Mouse (Mus musculus) heart, embryonic 12.5 days (tissue): Measurements from ENCODE around the gene AI593442. TPM values are rescaled to one million over a fixed set of nuclear protein-coding genes. Genes with fewer than 3 reads are reported as not detected.

Source experiments
- ATAC-seq: fragments of 200-750 bp; cut with Nextera tagmentation; 2 replicates; pipeline ENCODE4 v1.8.0; 2017; ENCODE audit warnings: moderate TSS enrichment, moderate library complexity; ENCODE audit not compliant: insufficient number of reproducible peaks, low FRiP score
- H3K27ac ChIP-seq: fragments of 300-500 bp; sonication (generic); 2 replicates; pipeline ENCODE4 v1.5.1; 2016; ENCODE audit warnings: mild to moderate bottlenecking, moderate library complexity; ENCODE audit not compliant: poor library complexity, severe bottlenecking
- H3K27me3 ChIP-seq: fragments of 300-500 bp; sonication (generic); replicated peaks from 2 replicates; pipeline ENCODE4 v1.6.1; 2016; ENCODE audit warnings: mild to moderate bottlenecking, moderate library complexity
- H3K36me3 ChIP-seq: fragments of 300-500 bp; sonication (generic); 2 replicates; pipeline ENCODE4 v1.6.1; 2016; ENCODE audit warnings: mild to moderate bottlenecking, moderate library complexity
- H3K4me1 ChIP-seq: fragments of 300-500 bp; sonication (generic); replicated peaks from 2 replicates; pipeline ENCODE4 v1.6.1; 2016; ENCODE audit warnings: mild to moderate bottlenecking
- H3K4me2 ChIP-seq: fragments of 300-500 bp; sonication (generic); 2 replicates; pipeline ENCODE4 v1.6.1; 2016; ENCODE audit warnings: mild to moderate bottlenecking, moderate library complexity
- H3K4me3 ChIP-seq: fragments of 300-500 bp; sonication (generic); 2 replicates; pipeline ENCODE4 v1.5.1; 2016; ENCODE audit warnings: mild to moderate bottlenecking
- H3K9ac ChIP-seq: fragments of 300-500 bp; sonication (generic); 2 replicates; pipeline ENCODE4 v1.6.1; 2016; ENCODE audit warnings: mild to moderate bottlenecking, moderate library complexity
- H3K9me3 ChIP-seq: fragments of 300-500 bp; sonication (generic); replicated peaks from 2 replicates; pipeline ENCODE4 v1.6.1; 2016; ENCODE audit warnings: mild to moderate bottlenecking, moderate library complexity
- WGBS: fragments of 180-500 bp; shearing (Covaris S2); methylation state at CpG from one replicate; pipeline ENCODE4 v1.1.7; 2016; 5-methylcytosine and 5-hydroxymethylcytosine counted together
- polyA plus RNA-seq: library from polyadenylated mRNA; unstranded; fragments of >200 nt; fragmentation: Nextera tagmentation; extraction: Ambion mirVana; gene quantifications from 2 replicates; pipeline ENCODE4 v1.2.1, GENCODE M21; 2016

AI593442 gene
- polyA plus RNA-seq, 1 experiment from 2014 or later, result 0.18 TPM

GRCm38 (mm10) chr9:52645312-52645711, 34.3 kb downstream of the AI593442 start:
- H3K4me2 ChIP-seq, result no peak overlapping the region
- WGBS, result 83% methylated on average over 2 of the region's 2 CpGs
- no peaks in the 10 kb centered on the region for H3K36me3 ChIP-seq
- ATAC-seq, result no peak
- H3K9ac ChIP-seq, result no peak overlapping the region
- no peak overlapping the region for H3K27ac ChIP-seq
- no peaks in the 10 kb centered on the region for H3K27me3 ChIP-seq
- H3K4me1 ChIP-seq, result no peaks in the 10 kb centered on the region
- no peaks in the 10 kb centered on the region for H3K9me3 ChIP-seq
- H3K4me3 ChIP-seq, result no peak overlapping the region

- no peak overlapping the region for H3K4me2 ChIP-seq
- H3K4me3 ChIP-seq, result no peak overlapping the region
- no peak overlapping the region for H3K27ac ChIP-seq
- H3K9me3 ChIP-seq, result no peaks in the 10 kb centered on the region
- H3K9ac ChIP-seq, result no peak overlapping the region
- 65% methylated on average over 4 of the region's 4 CpGs for WGBS
- no peaks in the 10 kb centered on the region for H3K4me1 ChIP-seq
- no peak for ATAC-seq
- H3K27me3 ChIP-seq, result no peaks in the 10 kb centered on the region
- H3K36me3 ChIP-seq, result no peaks in the 10 kb centered on the region
These were observed 35.0 kb downstream of the AI593442 start for GRCm38 (mm10) chr9:52644626-52645025.

GRCm38 (mm10) chr9:52644156-52644555, 35.4 kb downstream of the AI593442 start:
- WGBS, result 80% methylated on average over 4 of the region's 4 CpGs
- H3K4me1 ChIP-seq, result no peaks in the 10 kb centered on the region
- H3K9me3 ChIP-seq, result no peaks in the 10 kb centered on the region
- ATAC-seq, result no peak
- H3K4me2 ChIP-seq, result no peak overlapping the region
- H3K36me3 ChIP-seq, result no peaks in the 10 kb centered on the region
- no peaks in the 10 kb centered on the region for H3K27me3 ChIP-seq
- no peak overlapping the region for H3K9ac ChIP-seq
- H3K27ac ChIP-seq, result no peak overlapping the region
- H3K4me3 ChIP-seq, result no peak overlapping the region

DNA sequence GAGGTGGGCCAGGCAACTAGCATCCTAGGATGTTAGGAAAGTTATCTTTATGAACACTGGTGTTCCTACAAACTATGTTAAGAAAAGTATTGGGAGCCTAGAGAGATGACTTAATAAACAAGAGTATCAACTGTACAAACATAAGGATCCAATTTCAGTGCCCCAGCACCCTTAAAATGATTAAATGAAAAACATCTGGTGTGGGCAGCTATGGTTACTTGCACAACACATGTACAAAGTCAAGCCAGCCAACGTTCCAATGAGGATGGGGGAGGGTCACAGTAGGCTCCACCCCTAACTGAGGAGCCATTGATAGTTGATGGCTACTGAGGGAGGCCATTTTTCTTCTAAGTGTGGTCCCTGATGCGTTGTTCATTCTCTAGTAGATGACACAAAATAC, 43.6 kb downstream of the AI593442 start:
- H3K27ac ChIP-seq, result no peak overlapping the region
- H3K9me3 ChIP-seq, result no peaks in the 10 kb centered on the region
- no peaks in the 10 kb centered on the region for H3K4me1 ChIP-seq
- WGBS, result 69% methylated on average over 2 of the region's 2 CpGs
- no peaks in the 10 kb centered on the region for H3K36me3 ChIP-seq
- no peak overlapping the region for H3K4me3 ChIP-seq
- H3K4me2 ChIP-seq, result no peak overlapping the region
- no peaks in the 10 kb centered on the region for H3K27me3 ChIP-seq
- ATAC-seq, result no peak
- H3K9ac ChIP-seq, result no peak overlapping the region

DNA sequence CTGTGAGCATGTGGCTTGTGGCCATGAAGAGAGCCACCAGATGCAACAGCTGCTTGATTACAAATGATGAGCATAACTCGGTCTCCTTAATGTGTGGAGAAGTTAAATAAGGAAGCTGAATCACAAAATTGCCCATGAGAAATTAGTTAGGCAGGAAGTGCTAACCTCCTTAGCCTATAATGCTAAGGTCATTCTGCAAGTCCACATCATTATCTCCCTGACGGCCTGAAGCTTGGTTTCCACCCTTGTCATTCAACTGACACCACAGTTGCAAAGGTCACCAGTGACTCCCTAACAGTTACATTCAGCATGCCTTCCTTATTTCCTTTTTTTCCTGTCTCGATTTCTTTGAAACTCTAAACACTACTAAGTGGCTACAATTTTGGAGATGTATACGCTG, 55.7 kb downstream of the AI593442 start:
- no peak overlapping the region for H3K9ac ChIP-seq
- ATAC-seq, result no peak
- no peaks in the 10 kb centered on the region for H3K36me3 ChIP-seq
- no peak overlapping the region for H3K4me3 ChIP-seq
- no peak overlapping the region for H3K4me2 ChIP-seq
- no peaks in the 10 kb centered on the region for H3K27me3 ChIP-seq
- no peaks in the 10 kb centered on the region for H3K4me1 ChIP-seq
- 60% methylated on average over 4 of the region's 4 CpGs for WGBS
- no peak overlapping the region for H3K27ac ChIP-seq
- no peaks in the 10 kb centered on the region for H3K9me3 ChIP-seq
